Mouse (Mus musculus) granulocyte monocyte progenitor cell, adult 5-6 weeks (primary cell): ENCODE results near the gene Cstb. TPM values are rescaled to one million over a fixed set of nuclear protein-coding genes. Genes with fewer than 3 reads are reported as not detected.

ENCODE experiments used
- total RNA-seq, 2 experiments: library from RNA; stranded (forward) in 1 of 2; stranded (reverse) in 1 of 2; fragments of 200-712, 200-1000 nt in 1 of 2; fragments of >200 nt in 1 of 2; fragmentation: Nextera tagmentation in 1 of 2; gene quantifications; 2 replicates each; pipeline ENCODE4 v1.2.3; 2014 to 2017

Cstb gene
- total RNA-seq, 2 experiments from 2014 or later = 43.4 to 118 TPM

Other genes starting within 250 kb of the Cstb start
- 17.2 and 17.9 TPM in 2 replicates for gene Pwp2, start 240.5 kb upstream of the Cstb start, total RNA-seq (2014; fragmentation: Nextera tagmentation)
- 22.9 and 27.0 TPM in 2 replicates for gene Pwp2, start 240.5 kb upstream of the Cstb start, total RNA-seq (2017)
- 30.9 and 46.2 TPM in 2 replicates for gene Trappc10, start 181.0 kb upstream of the Cstb start, total RNA-seq (2014; fragmentation: Nextera tagmentation)
- gene Trappc10, start 181.0 kb upstream of the Cstb start, total RNA-seq (2017) = 31.4 and 34.1 TPM in 2 replicates
- gene Agpat3, start 73.2 kb upstream of the Cstb start, total RNA-seq (2014; fragmentation: Nextera tagmentation) = 0.19 and 0.39 TPM in 2 replicates
- 0.52 and 0.88 TPM in 2 replicates for gene Agpat3, start 73.2 kb upstream of the Cstb start, total RNA-seq (2017)
- 130 and 159 TPM in 2 replicates for gene Rrp1, start 12.6 kb upstream of the Cstb start, total RNA-seq (2014; fragmentation: Nextera tagmentation)
- 404 and 430 TPM in 2 replicates for gene Rrp1, start 12.6 kb upstream of the Cstb start, total RNA-seq (2017)
- 37.2 and 42.3 TPM in 2 replicates for gene Pdxk, start 39.3 kb downstream of the Cstb start, total RNA-seq (2014; fragmentation: Nextera tagmentation)
- gene Pdxk, start 39.3 kb downstream of the Cstb start, total RNA-seq (2017) = 15.2 and 23.4 TPM in 2 replicates
- gene Olfr1358, start 91.8 kb downstream of the Cstb start, total RNA-seq (2014; fragmentation: Nextera tagmentation) = not detected in 2 replicates
- not detected in 2 replicates for gene Olfr1358, start 91.8 kb downstream of the Cstb start, total RNA-seq (2017)
- gene Ilvbl, start 148.7 kb downstream of the Cstb start, total RNA-seq (2014; fragmentation: Nextera tagmentation) = 32.0 and 52.0 TPM in 2 replicates
- gene Ilvbl, start 148.7 kb downstream of the Cstb start, total RNA-seq (2017) = 15.7 and 19.9 TPM in 2 replicates
- 0.21 and 2.4 TPM in 2 replicates for gene Syde1, start 166.3 kb downstream of the Cstb start, total RNA-seq (2014; fragmentation: Nextera tagmentation)
- gene Syde1, start 166.3 kb downstream of the Cstb start, total RNA-seq (2017) = 0.43 and 0.67 TPM in 2 replicates
- not detected in 2 replicates for gene Olfr1357, start 192.4 kb downstream of the Cstb start, total RNA-seq (2014; fragmentation: Nextera tagmentation)
- gene Olfr1357, start 192.4 kb downstream of the Cstb start, total RNA-seq (2017) = not detected in 2 replicates